Mouse (Mus musculus) layer of hippocampus, adult 18-20 months (tissue): ENCODE measurements at regions not wholly inside any gene's neighbourhood (a gene's known extent, or its start where the extent isn't known, plus 50 kb on each side); places are given as distances from the start of the nearest gene placed in this dataset.

Experiments
- DNase-seq, 2 experiments: peaks; one replicate each; pipeline ENCODE4 v3.0.0; 2022; ENCODE audit warnings: low spot score in 2 of 2

DNA sequence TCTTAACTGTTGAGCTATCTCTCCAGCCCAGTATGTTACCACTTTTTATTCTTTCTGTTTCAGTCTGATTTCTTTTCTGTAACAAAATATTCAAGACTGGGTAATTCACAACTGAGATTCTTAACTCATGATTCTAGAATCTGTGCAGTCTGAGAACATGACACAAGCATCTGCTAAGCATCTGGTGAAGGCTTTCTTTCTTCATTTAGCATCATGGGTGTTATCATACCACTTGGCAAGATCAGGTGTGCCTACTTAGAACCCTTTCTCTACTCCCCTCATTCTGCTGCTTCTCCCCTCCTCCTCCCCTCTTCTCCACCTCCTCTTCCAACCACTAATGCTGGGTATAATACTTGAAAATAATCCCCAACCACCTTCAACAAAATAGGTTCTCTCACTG, 62.1 kb upstream of the Pfn2 start:
- DNase-seq: no peak

DNA sequence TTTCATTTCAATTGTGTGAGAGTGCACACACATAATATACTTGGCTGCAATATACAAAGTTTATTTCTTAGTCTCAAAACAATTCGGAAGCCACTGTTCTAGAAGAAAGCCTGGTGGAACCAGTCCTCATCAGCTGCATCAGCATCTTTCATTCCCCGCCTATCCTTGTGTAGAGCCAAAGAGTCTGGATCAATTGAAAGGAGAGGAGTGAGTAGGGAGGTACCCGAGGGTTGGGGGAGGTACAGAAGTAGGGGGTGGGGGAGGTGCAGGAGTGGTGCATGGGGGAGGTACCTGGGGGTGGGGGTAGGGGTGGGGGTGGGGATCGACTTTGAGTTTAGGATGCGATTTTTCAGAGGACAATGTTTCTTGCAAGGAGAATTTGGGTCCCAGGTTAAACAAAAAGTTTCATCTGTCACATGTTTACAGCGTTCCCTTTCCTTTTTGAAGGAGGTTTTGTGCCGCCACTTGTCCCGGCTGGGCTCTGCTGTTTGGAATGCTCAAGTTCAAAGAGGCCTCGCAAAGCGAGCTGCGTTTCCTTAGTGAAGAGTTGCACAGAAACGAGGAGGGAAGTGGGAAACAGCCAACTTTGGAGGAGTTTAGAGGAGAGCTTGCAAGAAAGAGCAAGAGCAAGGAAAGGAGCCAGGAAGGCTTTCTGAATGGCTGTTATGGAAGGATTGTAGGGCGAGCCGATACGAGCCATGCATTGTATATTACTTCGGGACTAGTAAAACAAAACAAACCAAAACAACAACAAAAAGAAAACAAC, 64.1 kb upstream of the Pfn2 start:
- peak in 1 of 2 experiments; percentile 43 for DNase-seq

GRCm38 (mm10) chr3:57912650-57913343, 64.9 kb upstream of the Pfn2 start:
- no peak for DNase-seq

DNA sequence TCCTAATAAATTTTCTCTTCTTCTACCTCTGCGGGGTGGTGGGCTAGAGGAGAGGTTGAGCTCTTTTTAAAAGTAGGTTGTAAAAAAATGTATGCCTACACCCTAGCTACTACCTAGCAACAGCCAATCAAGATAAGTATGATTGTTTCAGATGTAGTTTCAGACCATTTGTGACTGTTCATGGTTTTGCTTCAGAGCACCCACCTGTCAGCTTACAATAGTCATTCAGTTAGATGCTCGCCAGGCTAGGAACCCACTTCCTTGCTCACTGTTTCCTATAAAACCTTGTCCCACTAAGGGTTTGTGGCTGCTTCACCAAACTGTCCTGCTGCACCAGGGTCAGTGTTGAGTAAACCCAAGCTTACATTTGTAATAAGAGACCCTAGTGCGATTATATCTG, 66.8 kb upstream of the Pfn2 start:
- no peak for DNase-seq

GRCm38 (mm10) chr3:57918913-57919312, 71.0 kb upstream of the Pfn2 start:
- no peak for DNase-seq

DNA sequence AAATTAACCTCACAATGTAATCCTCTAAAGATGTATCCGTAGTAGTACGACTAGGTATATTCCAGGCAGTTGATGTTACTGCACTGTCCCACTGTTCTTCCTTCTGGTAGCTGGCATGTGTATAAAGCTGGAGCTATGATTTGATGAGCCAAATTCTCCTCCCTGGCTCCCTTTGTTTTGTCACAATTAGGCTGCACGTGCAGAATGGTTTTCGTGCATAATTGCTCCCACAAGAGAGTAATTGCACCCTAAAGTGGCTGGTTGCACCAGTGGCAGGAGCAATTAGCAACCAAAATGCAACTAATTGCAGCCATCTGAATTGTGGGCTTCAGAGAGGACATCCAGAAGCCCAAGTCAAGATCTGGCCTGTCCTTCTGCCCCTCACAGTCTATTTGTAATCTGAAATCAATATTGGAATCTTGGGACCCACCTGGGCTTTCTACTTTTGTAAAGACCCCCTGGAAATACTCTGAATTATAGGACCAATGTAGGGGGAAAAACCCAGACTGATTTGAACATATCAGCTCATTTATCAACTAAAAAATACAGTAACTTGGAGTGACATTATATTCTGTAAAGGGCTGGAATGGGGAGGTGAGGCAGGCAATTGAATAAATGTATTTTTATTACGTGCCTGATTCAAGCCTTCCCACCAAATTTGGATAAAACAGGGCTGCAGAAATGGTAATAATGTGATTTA, 71.7 kb upstream of the Pfn2 start:
- no peak for DNase-seq

DNA sequence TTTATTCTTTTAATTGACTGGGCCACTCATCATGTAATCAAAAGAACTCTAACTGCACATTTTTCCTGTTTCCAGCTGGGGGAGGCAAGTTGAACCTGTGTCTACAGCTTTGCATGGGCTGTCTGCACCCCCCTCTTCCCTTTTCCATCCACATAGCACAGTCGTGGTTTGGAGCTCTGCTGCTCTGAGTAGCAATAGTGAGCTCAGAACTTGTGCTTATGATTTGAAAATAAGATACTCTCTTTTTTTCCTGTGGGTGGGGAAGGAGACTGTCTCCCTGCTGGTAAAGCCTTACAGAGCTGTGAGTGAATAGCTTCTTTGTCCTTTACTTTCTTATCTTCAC, 72.2 kb upstream of the Pfn2 start:
- DNase-seq: no peak

- no peak for DNase-seq
These were observed 73.4 kb upstream of the Pfn2 start for GRCm38 (mm10) chr3:57921071-57921882.

DNA sequence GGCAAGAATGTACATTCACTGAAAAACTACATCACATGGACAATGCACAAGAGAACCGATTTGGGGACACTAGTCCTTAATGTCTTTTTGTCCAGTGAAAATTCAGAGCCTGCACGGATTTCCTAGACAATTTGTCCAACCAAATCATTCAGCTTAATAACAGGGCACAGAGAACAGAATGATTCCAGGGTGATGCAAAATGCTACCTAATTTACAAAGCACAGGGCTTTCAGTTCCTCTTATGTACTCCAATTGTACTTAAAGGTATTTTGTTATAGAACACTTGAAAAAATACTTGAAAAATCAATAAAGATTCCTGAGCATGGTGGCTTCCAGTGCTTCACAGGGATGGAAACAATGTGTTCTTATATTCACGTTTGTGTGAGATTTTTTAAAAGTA, 75.2 kb upstream of the Pfn2 start:
- DNase-seq: no peak

- DNase-seq: no peak
These were observed 85.0 kb upstream of the Pfn2 start for GRCm38 (mm10) chr3:57932657-57933539.

DNA sequence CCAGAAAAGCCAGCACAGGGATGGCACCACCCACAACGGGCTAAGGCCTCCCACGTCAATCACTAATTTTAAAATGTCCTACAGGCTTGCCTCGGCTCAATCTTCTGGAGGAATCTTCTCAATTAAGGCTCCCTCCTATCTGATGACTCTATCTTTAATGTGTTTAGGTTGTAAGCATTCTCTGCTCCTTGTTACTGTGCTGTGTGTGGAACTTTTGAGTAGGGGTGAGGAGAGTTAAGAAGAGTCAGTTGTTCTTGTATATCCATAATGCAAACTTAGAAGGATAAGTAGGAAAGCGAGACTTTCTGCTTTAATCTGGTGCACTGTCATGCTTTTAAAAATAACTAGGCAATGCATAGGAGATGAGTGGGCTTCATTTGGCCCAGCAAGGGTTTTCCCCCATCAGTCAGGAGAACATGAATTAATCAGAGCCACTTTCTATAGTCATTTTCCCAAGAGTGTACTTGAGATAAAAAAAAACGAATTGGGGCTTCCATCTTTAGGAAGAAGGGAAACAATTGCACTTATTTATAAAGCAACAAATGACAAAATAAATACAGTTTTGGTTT, 87.2 kb upstream of the Pfn2 start:
- peak in 1 of 2 experiments; percentile 13 for DNase-seq

DNA sequence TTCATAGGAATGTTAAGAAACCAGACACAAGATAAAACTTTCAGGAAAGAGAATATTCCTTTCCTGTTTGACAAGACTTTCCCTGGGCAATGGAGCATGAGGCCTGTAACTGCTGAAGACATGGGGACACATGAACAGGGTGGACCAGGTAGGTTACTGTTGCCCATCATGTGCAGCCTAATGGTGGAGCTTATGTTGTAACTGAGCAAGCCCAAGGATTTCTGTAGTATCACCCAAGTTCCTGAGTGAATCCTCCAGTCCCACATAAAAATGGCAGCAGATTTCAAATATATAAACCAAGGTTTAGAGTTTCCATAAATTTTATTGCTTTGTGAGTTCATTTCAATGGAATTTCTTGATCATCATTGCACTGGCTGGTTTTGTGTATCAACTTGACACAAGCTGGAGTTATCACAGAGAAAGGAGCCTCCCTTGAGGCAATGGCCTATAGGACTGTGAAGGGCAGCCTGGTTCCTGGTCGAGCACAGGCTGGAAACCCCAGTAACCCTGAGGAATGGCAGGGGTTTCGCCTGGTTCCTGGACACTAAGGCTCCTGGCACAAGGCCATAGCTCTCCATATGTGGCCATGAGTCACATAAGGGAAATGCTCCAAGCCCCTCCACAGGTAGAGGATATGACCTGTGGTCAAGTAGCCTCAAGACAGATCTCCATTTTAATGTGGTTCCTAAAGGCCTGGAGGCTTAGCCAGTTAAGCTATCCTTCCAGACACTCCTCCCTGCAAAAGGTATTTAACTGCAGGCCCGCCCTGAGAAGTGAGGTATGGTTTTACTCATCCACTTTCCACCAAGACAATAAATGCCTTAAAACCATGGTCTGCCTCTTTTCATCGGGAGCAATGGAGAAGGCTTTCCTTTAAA, 92.9 kb upstream of the Pfn2 start:
- no peak for DNase-seq

- peak; percentile 24 to 65 for DNase-seq
These were observed 96.8 kb upstream of the Pfn2 start for GRCm38 (mm10) chr3:57944698-57945097.

DNA sequence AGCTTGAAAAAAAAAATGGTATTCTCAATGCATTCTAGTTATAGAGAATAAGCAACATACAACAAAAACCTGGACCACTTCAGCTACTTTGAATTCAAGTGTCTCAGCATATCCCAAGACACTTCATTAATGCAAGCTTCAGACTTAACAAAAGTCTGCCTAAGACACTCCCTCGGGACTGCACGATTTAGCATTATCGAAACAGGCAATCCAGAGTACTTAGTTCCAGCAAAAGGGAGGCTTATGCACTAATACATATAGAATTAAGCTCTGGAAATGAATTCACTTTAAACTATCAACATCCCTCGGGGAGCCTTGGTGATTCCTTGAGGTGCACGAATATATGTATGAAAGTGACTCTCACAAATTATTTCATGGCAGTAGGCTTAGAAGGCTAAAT, 97.9 kb upstream of the Pfn2 start:
- no peak for DNase-seq

- DNase-seq: no peak
These were observed 99.5 kb upstream of the Pfn2 start for GRCm38 (mm10) chr3:57947331-57947730.

GRCm38 (mm10) chr3:57948720-57949119, 100.8 kb upstream of the Pfn2 start:
- DNase-seq: no peak

DNA sequence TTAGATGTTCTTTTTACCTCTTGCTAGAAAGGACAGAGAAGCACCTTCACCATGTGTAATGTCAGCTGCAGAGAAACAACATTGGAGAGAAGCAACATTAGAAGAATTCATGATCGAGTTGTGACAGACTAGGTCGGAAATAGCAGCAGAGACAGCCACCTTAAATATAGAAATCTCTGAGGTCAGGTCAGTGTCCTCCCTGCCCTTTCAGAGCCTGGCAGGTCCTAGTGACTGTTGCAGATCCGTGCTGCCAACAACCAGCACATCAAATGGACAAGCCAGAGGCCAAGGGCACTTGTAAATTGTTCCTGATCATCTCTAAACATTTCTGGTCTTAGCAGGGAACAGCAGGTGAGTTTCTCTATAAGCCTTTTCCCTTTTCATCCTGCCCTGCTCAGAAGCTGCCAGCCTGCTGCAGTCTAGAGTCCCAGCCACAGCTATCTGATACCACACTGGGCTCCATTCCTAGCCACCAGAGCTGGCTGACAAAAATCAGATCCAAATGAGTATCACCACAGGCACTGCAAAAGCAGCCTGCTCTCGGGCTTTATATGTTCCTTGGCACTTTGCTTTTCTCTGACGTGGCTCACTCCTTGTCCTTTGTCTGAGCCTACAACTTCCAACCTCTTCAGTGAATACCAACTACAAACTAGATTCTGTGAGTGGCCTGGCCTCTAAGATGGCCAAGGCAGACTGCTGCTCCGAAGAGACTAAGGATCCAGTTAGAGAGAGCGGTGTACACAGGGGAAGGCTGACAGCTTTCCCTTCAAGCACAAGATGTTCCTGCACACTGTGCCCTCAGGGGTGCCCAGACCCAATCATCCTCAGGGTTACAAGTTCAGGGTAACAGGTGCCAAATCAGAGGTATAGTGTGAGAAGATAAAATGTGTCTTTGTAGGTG, 102.8 kb upstream of the Pfn2 start:
- peak in 1 of 2 experiments; percentile 26 for DNase-seq

GRCm38 (mm10) chr3:57951438-57951837, 103.6 kb upstream of the Pfn2 start:
- DNase-seq: no peak
